In genomic region chr11:61657432-61657831, GRCm38 (mm10) we compare ENCODE assay signal across 22 mouse cellular contexts. TPM values are rescaled to one million over a fixed set of nuclear protein-coding genes. Genes with fewer than 3 reads are reported as not detected.
"Had no signal": no experiment of that assay in that cellular context is flagged by ENCODE, and none has a peak within 500 bp of the region (broad histone marks: within the 10 kb centered on the region; RNA-seq: fewer than 3 reads in every experiment).

No protein-coding gene starts in this region.

- H3K27ac ChIP-seq: kidney, embryonic 15.5 days; limb, embryonic 12.5 days; limb, embryonic 15.5 days; liver, embryonic 14.5 days; macrophage; midbrain, embryonic 12.5 days; midbrain, embryonic 15.5 days; neural tube, embryonic 13.5 days; stomach, postnatal 0 days had no signal

- H3K9ac ChIP-seq: kidney, embryonic 15.5 days; limb, embryonic 12.5 days; limb, embryonic 15.5 days; liver, embryonic 14.5 days; liver, postnatal 0 days; lung, embryonic 14.5 days; midbrain, embryonic 12.5 days; midbrain, embryonic 15.5 days; neural tube, embryonic 13.5 days had no signal

- H3K27me3 ChIP-seq: kidney, embryonic 15.5 days; limb, embryonic 12.5 days; limb, embryonic 15.5 days; midbrain, embryonic 15.5 days; neural tube, embryonic 13.5 days had no signal

- H3K4me2 ChIP-seq: kidney, embryonic 15.5 days; limb, embryonic 12.5 days; limb, embryonic 15.5 days; liver, embryonic 11.5 days; lung, embryonic 14.5 days; midbrain, embryonic 12.5 days; midbrain, embryonic 15.5 days; neural tube, embryonic 13.5 days had no signal

- H3K36me3 ChIP-seq: kidney, embryonic 15.5 days; limb, embryonic 12.5 days; limb, embryonic 15.5 days; midbrain, embryonic 12.5 days; midbrain, embryonic 15.5 days; neural tube, embryonic 13.5 days had no signal

- H3K4me3 ChIP-seq: kidney, embryonic 15.5 days; limb, embryonic 12.5 days; limb, embryonic 15.5 days; midbrain, embryonic 12.5 days; midbrain, embryonic 15.5 days; neural tube, embryonic 13.5 days had no signal

- DNase-seq: kidney, adult 11 months; kidney, adult 8-10 months; kidney, postnatal 10 days; kidney, postnatal 36 days; left cerebral cortex, postnatal 4 days; liver, postnatal 0 days; lung, embryonic 14.5 days; retina, postnatal 1 day; right cerebral cortex, postnatal 25 days; thymus, postnatal 25 days had no signal

- H3K9me3 ChIP-seq: kidney, embryonic 15.5 days; limb, embryonic 12.5 days; limb, embryonic 15.5 days; midbrain, embryonic 12.5 days; midbrain, embryonic 15.5 days; neural tube, embryonic 13.5 days had no signal

- H3K4me1 ChIP-seq: midbrain, embryonic 12.5 days; midbrain, embryonic 15.5 days had no signal

RNA-seq across cellular contexts. Expression of gene Fam83g, which starts 26.5 kb away (rescaled TPM):
- total RNA-seq: layer of hippocampus, postnatal 10 days; megakaryocyte, adult 5-6 weeks had no signal
- polyA plus RNA-seq: macrophage had no signal
